In genomic region chr14:21592152-21592551, GRCm38 (mm10) we compare ENCODE assay signal across 11 mouse cellular contexts.
A peak's percentile ranks its signal among the peaks of the same experiment; 100 is the strongest.
DNase-seq lines count a peak whose midpoint lies in the region; ATAC-seq and TF ChIP-seq lines count a peak whose summit lies in the region.
"Had no signal": no experiment of that assay in that cellular context is flagged by ENCODE, and none has a peak within 500 bp of the region (broad histone marks: within the 10 kb centered on the region; RNA-seq: fewer than 3 reads in every experiment).

No protein-coding gene starts in this region.

- H3K4me3 ChIP-seq in left cerebral cortex, adult 2 months: no peak overlapping the region
- H3K4me3 ChIP-seq: midbrain, embryonic 12.5 days; neural tube, embryonic 12.5 days had no signal

- peak; percentile 21 for DNase-seq in CD4-positive, CD25-positive, alpha-beta regulatory T cell, adult 2 months (ENCODE audit: low read depth, low spot score)
- no peak for DNase-seq in left cerebral cortex, adult 2 months (ENCODE audit: extremely low spot score in 1 of 2, low spot score in 2 of 2)
- no peak for DNase-seq in left cerebral cortex, postnatal 25 days (ENCODE audit: low spot score in 2 of 2)
- DNase-seq in thymus, postnatal 25 days: peak; percentile 9
- no peak for DNase-seq in thymus, postnatal 10 days (ENCODE audit: low spot score in 2 of 2)
- no peak for DNase-seq in right cerebral cortex, postnatal 36 days (ENCODE audit: low spot score in 2 of 2)
- DNase-seq: heart, postnatal 10 days had no signal

- ATAC-seq in CD4-positive, CD25-positive, alpha-beta regulatory T cell, adult 4 months: no peak
- ATAC-seq in monocyte, adult 5-6 weeks (replicated peaks; ENCODE audit: insufficient number of reproducible peaks, low FRiP score, low TSS enrichment, poor library complexity, severe bottlenecking): no peak

- no peak overlapping the region for H3K27ac ChIP-seq in left cerebral cortex, adult 2 months
- H3K27ac ChIP-seq: midbrain, embryonic 12.5 days; neural tube, embryonic 12.5 days had no signal

- intact Hi-C loops in left cerebral cortex, adult 2 months (cut with DNase I): no loop called here
- intact Hi-C loops in left cerebral cortex, postnatal 25 days (cut with DNase I): no loop called here

- peak; percentile 41 for TF ChIP-seq CTCF in left cerebral cortex, adult 2 months (IDR thresholded peaks at IDR 0.05)

Comparison
In these comparisons a context has a peak if more than half of its experiments do, and no peak if none do; other contexts are left out.
1. DNase-seq: peak in CD4-positive, CD25-positive, alpha-beta regulatory T cell, adult 2 months (single experiment) and thymus, postnatal 25 days (single experiment); none in left cerebral cortex, adult 2 months (0 of 2), left cerebral cortex, postnatal 25 days (0 of 2), thymus, postnatal 10 days (0 of 2) and right cerebral cortex, postnatal 36 days (0 of 2).